Mouse (Mus musculus) testis, adult 2 months (tissue): Measurements from ENCODE around the gene Bcas3.

Source experiments
- CTCF ChIP-seq: fragments of 200-500 bp; IDR thresholded peaks from 2 replicates; pipeline ENCODE4 v1.5.1; 2012; ENCODE audit warnings: low read depth, mild to moderate bottlenecking, inconsistent platforms, low read length, moderate library complexity; ENCODE audit not compliant: control insufficient read depth, insufficient read depth, insufficient replicate concordance
- POLR2A ChIP-seq: fragments of 200-500 bp; IDR thresholded peaks from 2 replicates; pipeline ENCODE4 v1.6.1; 2012; ENCODE audit warnings: low read depth, mild to moderate bottlenecking, inconsistent platforms, low read length, moderate library complexity; ENCODE audit not compliant: control insufficient read depth

- TF ChIP-seq CTCF = no peak
- no peak for TF ChIP-seq POLR2A
Measured at GRCm38 (mm10) chr11:85681580-85682419, 328.8 kb downstream of the Bcas3 start.
